Mouse (Mus musculus): ENCODE measurements at regions not wholly inside any gene's neighbourhood (a gene's known extent, or its start where the extent isn't known, plus 50 kb on each side); places are given as distances from the start of the nearest gene placed in this dataset.
"Not testable (repeated sequence)": the region's sequence is repeated elsewhere in the genome, so short reads cannot be mapped to it uniquely, and the experiment has no call there.

DNA sequence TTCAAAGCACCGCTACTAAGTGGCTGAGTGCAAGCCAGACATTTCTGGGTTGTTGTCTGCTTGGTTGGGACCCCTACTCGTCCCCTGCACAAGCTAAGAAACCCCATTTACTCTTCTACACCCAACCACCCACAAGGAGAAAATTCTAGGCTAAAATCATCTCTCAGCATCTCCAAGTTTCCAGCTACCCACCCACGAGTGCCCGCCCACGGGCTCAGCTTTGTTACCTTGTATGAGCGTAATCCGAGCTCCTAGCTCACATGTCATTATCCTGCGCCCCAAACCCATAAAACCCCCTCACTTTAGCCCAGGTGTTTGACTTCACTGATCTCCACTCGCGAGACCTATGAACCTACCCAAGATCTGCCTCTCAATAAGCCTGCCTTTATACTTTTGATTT, 239.3 kb downstream of the Dad1 start:
- DNase-seq (ENCODE audit: low spot score in 2 of 2), result no peak

DNA sequence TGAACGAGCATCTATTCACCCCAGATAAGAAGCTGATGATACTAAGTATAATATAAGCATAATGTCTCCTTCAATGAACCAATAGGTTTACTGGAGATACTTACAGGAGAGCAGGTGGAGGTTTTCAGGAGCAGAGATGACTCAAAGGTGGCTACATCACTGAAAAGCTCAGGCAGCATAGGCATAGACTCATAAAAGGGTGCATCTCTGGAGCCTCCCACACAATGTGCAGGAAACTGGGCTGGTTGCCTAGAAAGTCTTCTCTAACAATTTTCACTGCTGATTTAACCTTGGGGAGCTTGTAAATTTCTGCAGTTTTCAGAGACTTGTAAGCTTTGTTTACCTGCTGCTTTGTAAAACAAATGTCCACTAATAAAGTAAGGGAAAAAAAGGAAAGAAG, 251.8 kb downstream of the Dad1 start:
- DNase-seq (ENCODE audit: low spot score in 2 of 2), result no peak

DNA sequence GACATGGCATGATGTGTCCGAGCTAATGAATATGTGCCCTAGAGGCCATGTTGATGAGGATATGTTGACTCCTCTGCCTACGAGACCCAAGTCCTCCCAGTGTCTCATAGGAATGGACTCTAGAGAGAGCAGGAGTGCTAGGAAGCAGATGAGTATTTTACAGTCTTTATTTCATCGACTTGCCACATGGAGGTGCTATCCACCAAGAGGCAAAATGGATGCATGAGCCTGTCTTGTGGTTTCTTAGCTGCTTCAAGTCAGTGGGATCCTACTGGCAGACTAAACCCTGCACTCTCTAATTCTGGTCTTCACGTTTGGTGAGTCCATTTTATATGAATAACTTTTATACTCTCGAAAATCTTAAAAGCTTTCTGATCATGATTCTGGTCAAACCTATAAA, 253.4 kb downstream of the Dad1 start:
- no peak for DNase-seq (ENCODE audit: low spot score in 2 of 2)

DNA sequence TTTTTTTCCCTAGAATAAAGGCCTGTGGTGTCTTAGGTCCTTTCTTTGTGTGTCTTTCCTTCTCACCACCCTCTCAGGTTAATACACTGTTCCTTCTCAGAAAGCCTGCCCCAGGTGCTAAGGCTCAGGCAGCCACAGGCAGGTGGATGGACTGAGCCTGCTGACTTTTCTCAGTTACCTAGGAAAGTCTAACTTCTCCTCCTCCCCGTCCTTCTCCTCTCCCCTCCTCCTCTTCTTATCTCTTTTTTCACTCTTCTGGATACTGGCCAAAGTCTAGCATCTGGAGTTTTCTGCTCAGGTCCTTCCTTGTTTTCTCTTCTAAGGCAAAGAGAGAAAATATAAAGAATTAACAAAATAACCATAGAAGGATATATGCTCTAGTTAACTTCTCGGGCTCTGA, 260.5 kb downstream of the Dad1 start:
- no peak for DNase-seq (ENCODE audit: low spot score in 2 of 2)

DNA sequence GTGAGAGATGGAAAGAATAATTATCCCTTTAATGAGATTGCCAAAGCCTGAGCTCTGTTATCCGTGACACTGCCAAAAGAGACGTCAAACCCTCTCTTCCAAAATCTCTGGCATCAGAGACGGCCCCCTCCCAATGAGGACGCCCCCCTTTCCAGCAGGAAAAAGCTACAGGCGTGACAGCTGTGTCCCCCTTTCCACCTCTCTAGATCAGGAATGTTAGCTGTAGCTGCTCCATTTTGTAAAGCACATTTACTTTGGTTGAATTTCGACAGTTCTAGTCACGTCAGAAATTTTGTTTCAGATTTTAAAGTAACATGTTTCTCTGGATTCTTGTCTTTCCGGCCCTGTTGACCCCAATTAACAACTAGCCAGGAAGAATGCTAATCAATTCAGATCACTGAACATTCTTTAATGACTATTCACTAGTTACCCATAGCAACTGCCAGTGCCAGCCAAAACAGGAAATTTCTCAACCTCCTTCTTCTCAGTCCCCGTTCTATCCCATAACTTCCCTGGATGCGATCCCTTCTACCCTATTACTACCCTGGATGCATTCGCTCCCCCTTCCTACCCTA, 261.1 kb downstream of the Dad1 start:
- DNase-seq (ENCODE audit: low spot score in 2 of 2), result no peak

DNA sequence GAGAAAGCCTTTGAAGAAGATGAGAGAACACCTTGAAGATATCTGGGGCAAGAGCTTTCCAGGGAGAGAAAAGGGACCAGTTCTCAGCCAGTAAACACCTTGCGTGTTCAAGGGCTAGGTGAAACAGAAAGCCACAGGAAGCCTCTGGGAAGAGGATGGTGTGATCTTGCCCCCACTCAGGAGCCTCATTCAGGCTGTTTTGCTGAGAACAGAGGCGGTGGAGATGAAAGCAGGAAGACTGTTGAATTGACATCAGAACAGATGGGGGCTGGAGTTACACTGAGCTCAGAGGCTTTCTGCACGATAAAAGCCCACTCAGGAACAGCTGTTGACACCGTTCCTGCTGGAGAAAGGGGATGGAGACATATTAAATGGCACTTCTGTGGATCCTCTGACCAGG, 262.5 kb downstream of the Dad1 start:
- no peak for DNase-seq (ENCODE audit: low spot score in 2 of 2)

DNA sequence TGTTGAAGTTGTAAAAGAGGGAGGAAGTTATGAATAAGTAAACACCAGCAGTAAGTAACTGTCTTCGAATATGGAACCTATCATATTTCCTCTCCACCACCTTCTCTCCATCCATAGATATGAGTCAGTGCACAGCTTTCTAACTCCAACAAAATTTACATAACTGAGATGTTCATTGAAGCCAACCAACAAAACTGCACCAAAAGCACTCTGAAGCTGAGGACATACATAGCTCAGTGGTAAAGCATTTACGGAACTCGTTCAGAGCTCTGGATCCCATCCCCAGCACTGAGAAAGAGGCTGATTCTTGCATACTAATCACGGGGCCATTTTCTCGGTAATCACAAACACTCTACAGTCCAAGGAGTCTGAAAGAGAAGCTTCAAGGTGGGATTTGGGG, 273.1 kb downstream of the Dad1 start:
- DNase-seq (ENCODE audit: low spot score in 2 of 2), result no peak

DNA sequence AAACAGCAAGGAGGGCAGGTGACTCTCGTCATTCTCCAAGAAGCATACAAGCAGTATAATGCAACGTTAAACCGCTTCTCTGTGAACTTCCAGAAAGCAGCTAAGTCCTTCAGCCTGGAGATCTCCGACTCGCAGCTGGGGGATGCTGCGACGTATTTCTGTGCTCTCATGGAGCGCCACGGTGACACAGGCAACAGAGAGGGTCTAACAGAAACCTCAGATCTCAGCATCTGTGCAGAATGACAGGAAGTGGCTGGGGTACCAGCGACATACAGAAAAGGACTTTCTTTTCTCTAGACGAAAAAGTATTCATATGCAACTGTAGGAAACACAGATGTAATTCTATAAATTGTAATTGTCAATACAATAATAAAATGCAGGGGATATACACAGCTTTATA, 292.5 kb downstream of the Dad1 start:
- not testable (repeated sequence) for DNase-seq (ENCODE audit: low spot score in 2 of 2)

DNA sequence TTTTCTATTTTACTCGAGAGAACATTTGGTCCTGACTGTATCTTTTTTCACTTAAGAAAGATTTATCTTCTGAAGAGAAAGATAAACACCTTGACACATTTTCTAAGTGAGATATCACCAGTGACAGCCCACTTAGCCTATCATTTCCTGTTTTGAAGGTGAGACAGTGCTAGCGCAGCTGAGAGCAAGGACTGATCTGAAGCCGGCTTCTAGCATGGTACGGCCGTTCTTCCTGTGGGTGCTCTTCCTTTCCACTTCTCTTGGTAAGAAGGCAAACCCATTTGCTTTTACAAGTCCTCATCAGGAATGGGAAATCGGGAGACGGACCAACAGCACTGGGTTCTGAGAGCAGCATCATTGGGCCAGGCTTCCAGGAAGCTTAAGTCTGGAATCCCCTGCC, 293.1 kb downstream of the Dad1 start:
- no peak for DNase-seq (ENCODE audit: low spot score in 2 of 2)

DNA sequence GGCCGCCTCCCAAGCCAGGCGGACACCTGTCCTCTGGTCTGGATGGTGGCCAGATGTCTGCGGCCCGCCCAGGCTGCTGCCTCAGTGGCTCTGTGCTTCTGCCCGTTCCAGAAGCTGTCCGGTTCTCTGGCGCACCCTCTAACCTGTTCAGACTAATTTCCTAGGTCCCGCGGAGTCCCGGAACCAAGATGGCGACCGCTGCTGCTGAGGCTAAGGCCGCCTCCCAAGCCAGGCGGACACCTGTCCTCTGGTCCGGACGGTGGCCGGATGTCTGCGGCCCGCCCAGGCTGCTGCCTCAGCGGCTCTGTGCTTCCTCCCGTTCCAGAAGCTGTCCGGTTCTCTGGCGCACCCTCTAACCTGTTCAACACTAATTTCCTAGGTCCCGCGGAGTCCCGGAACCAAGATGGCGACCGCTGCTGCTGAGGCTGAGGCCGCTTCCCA, 318.1 kb downstream of the Dad1 start:
- peak; percentile 88 to 98 for DNase-seq (ENCODE audit: low spot score in 2 of 2)

DNA sequence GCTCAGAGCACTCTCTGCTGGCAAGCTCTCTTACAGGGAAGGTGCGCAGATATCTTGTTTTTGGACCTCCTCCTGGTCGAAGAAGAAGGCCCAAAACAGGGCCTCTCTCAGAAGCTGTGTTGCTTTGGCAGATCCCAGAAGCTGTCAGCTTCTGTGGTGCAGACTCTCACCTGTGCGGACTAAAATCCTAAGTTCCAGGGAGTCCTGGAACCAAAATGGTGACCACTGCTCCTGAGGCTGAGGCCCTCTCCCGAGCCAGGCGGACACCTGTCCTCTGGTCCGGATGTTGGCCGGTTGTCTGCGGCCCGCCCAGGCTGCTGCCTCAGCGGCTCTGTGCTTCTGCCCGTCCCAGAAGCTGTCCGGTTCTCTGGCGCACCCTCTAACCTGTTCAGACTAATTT, 318.6 kb downstream of the Dad1 start:
- DNase-seq (ENCODE audit: low spot score in 2 of 2), result peak; percentile 83 to 91

DNA sequence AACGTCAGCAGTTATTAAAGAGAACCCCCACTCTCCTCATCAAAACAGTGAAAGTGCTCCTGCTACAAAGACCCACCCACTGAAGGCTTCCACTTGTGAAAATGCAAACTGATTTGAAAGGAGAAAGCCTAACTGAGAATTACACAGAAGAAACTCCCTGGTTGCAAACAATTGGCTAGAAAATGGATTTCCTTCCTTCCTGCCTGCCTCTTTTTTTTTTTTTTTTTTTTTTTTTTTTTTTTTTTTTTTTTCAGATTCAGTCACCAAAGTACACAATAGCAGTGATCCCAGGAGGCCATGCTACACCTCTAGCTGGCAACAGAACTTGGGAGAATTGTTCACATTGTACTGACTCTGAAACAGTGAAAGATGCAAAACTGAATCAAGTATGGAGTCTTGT, 343.0 kb downstream of the Dad1 start:
- no peak for DNase-seq (ENCODE audit: low spot score in 2 of 2)

DNA sequence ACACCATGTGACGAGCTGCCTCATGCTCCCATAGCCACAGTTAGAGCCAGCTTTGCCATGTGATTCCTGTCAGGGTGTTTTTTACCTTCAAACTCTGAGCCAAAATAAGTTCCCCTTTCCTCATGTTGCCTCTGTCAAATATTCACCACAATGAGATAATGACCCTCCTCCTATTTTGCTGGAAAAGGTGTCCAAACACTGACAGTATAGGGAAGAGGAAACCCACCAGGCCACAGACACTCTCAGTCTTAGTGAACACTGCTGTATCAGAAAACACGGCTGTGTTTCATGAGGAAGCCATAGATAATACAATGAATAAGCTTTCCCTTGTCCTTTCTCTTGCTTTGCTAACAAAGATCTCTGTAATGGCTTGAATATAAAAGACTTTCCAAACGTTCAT, 349.3 kb downstream of the Dad1 start:
- DNase-seq (ENCODE audit: low spot score in 2 of 2), result no peak

DNA sequence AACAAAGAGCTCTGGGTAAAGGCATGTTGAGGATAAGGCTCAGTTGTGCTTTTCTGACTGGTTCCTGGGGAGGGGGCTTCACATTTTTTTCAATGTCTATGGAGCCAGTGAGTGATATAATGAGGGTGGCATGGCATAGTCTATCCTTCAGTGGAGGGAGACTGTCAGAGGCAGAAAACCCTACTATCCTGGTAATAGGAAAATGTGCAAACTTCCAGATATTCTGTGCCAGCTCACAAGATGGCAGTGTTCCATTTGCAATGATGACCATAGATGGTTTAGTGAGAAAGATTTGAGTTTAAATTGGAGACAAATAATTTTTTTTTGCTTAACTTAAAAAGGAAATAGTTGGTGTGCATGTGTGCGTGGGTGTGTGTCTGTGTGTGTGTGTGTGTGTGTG, 352.8 kb downstream of the Dad1 start:
- no peak for DNase-seq (ENCODE audit: low spot score in 2 of 2)

DNA sequence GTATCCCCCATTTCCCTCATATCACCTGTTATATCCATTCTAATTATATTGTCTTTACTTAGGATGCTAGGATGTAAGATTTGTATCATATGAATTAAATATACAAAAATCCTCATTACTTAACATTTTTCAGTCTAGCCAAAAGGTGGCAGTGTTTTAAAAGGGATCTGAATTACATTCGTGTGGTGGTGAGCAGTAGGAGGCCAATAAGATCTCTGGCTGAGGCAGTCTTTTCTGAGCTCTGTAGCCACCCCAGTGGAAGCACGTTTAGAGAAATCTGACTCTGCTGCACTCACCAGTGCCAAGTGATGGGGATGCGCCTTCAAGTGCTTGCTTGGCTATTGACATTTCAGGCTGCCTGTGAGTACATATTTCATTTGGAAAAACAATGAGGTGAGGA, 372.6 kb downstream of the Dad1 start:
- DNase-seq (ENCODE audit: low spot score in 2 of 2), result no peak

DNA sequence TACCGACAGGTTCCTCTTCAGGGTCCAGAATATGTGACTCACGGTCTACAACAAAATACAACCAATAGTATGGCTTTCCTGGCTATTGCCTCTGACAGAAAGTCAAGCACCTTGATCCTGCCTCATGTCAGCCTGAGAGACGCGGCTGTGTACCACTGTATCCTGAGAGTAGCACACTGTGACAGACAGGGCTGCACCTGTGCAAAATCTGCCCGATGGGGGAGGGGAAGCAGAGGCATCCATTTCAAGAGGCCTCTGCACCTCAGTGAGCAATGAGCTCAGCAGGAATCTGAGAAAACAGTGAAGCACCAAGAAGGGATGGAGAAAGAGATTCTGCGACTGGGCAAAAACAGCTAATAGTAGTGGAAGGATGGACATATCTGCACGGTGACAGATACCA, 377.3 kb downstream of the Dad1 start:
- DNase-seq (ENCODE audit: low spot score in 2 of 2), result no peak

DNA sequence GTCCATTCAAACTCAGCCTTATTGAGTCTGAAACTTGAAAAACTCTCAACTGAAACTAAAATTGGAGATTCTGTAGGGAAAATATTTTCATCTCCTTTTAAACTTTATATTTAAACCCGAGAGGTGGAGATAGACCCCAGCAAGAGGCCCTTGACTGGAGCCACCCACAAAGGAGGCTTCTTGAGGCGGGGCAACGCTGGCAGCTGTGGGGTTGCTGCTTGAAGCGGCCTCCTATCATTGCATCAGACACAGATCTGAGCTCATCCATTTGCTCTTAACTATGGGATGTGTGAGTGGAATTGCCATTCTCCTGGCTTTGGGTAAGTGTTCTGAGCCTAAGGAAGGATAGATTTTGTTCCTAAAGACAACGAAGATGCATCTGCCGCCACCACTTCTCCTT, 378.2 kb downstream of the Dad1 start:
- no peak for DNase-seq (ENCODE audit: low spot score in 2 of 2)

DNA sequence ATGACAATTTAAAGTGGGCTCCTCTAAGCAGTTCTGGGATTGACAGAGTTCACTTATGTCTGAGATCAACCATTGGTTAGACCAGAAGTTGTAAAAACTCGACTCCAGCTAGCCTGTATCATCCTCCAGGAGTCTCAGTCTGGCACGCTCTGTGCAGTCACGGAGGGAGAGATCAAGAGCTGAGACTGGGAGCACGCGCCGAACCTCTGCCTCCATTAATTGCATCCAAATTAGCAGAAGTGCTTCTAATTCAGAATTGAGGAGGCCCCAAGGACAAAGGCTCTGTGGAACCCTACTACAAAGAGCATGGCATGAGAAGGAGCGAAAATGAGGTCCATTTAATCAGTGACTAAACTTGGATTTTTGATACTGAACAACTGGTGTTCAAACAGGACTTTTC, 406.9 kb downstream of the Dad1 start:
- DNase-seq (ENCODE audit: low spot score in 2 of 2), result no peak

DNA sequence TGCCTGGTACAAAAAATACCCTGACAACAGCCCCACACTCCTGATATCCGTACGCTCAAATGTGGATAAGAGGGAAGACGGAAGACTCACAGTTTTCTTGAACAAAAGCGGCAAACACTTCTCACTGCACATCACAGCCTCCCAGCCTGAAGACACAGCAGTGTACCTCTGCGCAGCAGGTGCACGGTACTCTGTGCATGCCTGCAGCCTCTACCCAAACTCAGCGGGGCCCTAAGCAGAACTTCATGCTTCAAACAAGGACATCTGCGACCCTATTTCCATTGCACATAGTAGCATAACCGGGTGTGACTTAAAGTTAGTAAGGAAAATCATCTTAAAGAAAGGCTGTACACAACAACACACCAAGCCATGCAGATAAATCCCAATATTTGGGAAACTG, 408.3 kb downstream of the Dad1 start:
- DNase-seq (ENCODE audit: low spot score in 2 of 2), result no peak

DNA sequence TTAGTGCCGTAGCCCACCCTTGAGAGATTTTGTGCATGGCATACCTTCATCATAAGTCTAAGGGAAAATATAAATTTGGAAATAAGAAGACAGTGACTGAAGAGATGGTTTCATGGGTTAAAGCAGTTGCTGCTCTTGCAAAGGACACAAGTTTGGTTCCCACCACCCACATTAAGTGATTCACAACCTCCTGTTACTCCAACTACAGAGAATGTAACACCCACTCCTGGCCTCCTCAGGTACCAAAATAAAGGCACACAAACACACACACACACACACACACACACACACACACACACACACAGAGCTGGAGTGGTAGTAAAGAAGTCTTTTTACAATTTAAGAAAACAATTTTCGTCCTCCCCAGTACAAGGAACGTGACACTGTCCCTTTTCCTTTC, 421.4 kb downstream of the Dad1 start:
- no peak for DNase-seq (ENCODE audit: low spot score in 2 of 2)

DNA sequence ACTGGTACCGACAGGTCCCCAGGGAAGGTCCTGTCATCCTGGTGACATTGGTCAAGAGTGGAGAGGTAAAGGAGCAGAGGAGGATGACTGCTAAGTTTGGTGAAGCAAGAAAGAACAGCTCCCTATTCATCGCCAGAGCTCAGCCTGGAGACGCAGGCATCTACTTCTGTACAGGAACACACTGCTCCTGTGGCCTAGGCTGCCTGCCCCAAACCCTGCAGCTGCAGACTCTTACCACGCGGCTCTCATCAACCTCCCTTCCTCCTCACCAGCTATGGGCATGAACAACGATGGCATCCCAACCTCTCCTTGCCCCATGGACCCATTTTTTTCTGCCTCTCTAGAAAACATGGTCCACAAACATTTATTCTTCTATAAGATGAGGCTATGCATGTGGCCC, 422.3 kb downstream of the Dad1 start:
- DNase-seq (ENCODE audit: low spot score in 2 of 2), result no peak

DNA sequence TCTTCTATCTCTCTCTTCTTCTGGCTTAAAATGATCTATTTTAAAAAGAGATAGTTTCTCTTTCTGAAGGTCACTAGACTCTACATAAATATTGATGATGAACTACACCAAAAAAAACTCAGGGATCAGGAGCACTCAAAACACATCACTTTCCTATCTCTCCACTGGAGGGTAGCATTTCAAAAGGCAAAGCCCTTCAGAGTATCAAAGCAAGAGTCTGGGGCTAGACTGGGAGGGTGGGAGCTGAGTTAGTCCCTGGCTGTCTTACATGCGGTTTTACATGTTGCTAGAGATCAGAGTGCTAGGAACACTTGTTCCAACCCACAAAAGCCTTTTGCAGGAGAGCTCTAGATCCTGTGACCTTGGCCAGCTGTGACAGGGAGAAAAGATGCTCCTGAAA, 423.2 kb downstream of the Dad1 start:
- DNase-seq (ENCODE audit: low spot score in 2 of 2), result no peak

DNA sequence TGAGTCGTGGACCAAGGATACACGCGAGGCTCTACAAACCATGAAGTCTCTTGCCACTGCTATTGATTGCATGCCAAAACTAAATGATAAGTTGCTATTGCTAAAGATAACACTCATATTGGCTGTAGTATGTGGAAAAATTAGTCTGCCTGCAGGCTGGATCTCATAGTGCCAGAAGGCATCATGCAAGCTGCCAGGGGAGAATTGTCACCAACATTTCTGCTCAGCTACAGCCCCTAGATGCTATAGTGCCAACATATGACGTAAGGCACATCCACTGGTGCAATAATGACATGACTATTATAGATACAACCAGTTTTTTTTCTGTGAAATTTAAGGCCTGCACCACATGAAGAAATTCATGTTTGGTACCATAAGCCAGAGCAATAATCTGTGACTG, 427.1 kb downstream of the Dad1 start:
- DNase-seq (ENCODE audit: low spot score in 2 of 2), result no peak

DNA sequence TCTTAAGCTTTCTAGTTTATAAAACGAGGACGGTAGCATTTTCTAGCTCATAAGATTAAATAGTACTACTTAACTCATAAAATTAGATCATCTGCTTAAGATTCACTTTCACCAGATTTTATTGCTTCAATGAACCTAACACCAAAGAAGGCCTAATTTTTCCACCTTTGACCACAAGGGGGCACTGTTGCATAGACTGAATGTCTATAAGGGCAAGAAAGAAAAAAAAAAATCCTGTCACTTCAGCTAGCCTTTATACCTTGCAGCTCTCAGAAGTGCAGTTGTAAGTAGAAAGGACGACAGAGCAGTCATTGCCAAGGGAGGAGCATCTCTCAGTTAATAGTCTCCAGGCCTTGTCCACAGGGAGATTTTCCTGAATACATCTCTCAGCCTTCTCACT, 447.7 kb downstream of the Dad1 start:
- peak; percentile 19 to 46 for DNase-seq (ENCODE audit: low spot score in 2 of 2)

Measured in adrenal gland, postnatal 4 days (tissue).